Mouse (Mus musculus): ENCODE results near the gene Pdia4. TPM values are rescaled to one million over a fixed set of nuclear protein-coding genes. Genes with fewer than 3 reads are reported as not detected.
"Not testable (repeated sequence)": the region's sequence is repeated elsewhere in the genome, so short reads cannot be mapped to it uniquely, and the experiment has no call there.

Pdia4 gene
- total RNA-seq, 2 experiments from 2014 or later = 54.3 to 166 TPM

DNA sequence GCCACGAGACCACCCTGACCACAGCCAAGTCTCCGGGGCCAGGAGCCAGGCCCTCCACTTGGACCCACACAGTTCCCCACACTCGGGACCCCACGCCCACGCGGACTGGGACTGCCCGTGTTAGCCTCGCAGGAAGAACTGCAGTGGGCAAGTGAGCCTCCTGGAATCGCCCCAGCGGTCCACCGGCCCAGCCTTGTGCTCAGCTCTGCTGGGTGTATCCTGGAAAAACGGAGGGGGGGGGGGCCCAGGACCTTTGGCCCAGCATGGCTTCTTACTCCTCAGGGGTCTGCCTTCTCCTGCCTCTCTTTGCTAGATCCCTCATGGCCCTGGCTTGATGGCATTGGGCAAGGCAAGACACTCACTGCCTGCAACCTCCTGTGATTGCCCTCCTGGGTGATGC, 44.7 kb downstream of the Pdia4 start:
- not testable (repeated sequence) for ATAC-seq (ENCODE audit: poor library complexity, severe bottlenecking)

GRCm38 (mm10) chr6:47767355-47767754, 45.9 kb downstream of the Pdia4 start:
- peak; percentile 80 for ATAC-seq (ENCODE audit: poor library complexity, severe bottlenecking)

DNA sequence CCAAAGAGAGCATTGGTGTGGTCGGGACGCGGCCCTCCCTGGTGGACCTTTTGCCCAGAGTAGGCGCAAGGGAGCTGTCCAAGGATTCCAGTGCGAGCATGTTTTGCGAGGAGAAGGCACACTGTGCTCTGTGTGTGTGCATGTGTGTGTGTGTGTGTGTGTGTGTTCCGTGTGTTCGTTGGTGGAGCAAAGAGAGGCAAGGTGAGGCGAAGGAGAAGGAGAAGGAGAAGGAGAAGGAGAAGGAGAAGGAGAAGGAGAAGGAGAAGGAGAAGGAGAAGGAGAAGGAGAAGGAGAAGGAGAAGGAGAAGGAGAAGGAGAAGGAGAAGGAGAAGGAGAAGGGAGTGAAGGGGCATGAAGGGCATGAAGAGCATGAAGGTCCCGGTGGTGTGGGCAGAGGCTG, 50.5 kb downstream of the Pdia4 start:
- not testable (repeated sequence) for ATAC-seq (ENCODE audit: poor library complexity, severe bottlenecking)

- not testable (repeated sequence) for ATAC-seq (ENCODE audit: poor library complexity, severe bottlenecking)
Observed at GRCm38 (mm10) chr6:47759406-47759805, 53.8 kb downstream of the Pdia4 start.

GRCm38 (mm10) chr6:47757849-47758248, 55.4 kb downstream of the Pdia4 start:
- not testable (repeated sequence) for ATAC-seq (ENCODE audit: poor library complexity, severe bottlenecking)

- ATAC-seq (ENCODE audit: poor library complexity, severe bottlenecking) = peak; percentile 77
Observed at GRCm38 (mm10) chr6:47757429-47757828, 55.8 kb downstream of the Pdia4 start.

DNA sequence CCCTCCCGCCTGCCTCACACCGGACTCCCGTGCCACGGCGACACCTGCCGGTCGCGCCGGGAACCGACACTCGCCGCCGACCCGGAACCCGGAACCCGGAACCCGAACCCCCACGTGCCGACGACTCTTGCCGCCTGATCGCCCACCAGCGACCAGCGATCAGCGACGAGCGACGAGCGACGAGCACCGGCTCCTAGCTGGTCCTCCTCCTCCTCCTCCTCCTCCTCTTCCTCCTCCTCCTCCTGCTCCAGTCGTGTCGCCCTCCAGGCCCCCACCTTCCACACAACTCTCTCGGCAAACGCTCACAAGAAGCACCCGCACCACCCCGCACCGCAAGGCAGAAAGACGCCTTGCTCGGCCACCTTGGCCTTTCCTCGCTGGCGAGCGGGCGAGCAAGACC, 60.1 kb downstream of the Pdia4 start:
- not testable (repeated sequence) for ATAC-seq (ENCODE audit: poor library complexity, severe bottlenecking)

- not testable (repeated sequence) for ATAC-seq (ENCODE audit: poor library complexity, severe bottlenecking)
Observed at GRCm38 (mm10) chr6:47748306-47748705, 64.9 kb downstream of the Pdia4 start.

DNA sequence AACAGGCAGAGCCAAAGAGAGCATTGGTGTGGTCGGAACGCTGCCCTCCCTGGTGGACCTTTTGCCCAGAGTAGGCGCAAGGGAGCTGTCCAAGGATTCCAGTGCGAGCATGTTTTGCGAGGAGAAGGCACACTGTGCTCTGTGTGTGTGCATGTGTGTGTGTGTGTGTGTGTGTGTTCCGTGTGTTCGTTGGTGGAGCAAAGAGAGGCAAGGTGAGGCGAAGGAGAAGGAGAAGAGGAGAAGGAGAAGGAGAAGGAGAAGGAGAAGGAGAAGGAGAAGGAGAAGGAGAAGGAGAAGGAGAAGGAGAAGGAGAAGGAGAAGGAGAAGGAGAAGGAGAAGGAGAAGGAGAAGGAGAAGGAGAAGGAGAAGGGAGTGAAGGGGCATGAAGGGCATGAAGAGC, 65.3 kb downstream of the Pdia4 start:
- ATAC-seq (ENCODE audit: poor library complexity, severe bottlenecking) = not testable (repeated sequence)

Other genes starting within 250 kb of the Pdia4 start
- gene Ezh2, start 218.1 kb downstream of the Pdia4 start, total RNA-seq (2015) = 181 and 207 TPM in 2 replicates
- 125 and 151 TPM in 2 replicates for gene Ezh2, start 218.1 kb downstream of the Pdia4 start, total RNA-seq (2017)
- 0.05 TPM in 1 of 2 replicates, not detected in the other for gene Zfp786, start 17.4 kb upstream of the Pdia4 start, total RNA-seq (2015)
- not detected in 2 replicates for gene Zfp786, start 17.4 kb upstream of the Pdia4 start, total RNA-seq (2017)
- gene Zfp398, start 22.2 kb upstream of the Pdia4 start, total RNA-seq (2015) = 10.1 and 10.4 TPM in 2 replicates
- 10.5 and 15.6 TPM in 2 replicates for gene Zfp398, start 22.2 kb upstream of the Pdia4 start, total RNA-seq (2017)
- gene Zfp282, start 63.8 kb upstream of the Pdia4 start, total RNA-seq (2015) = 4.6 and 5.3 TPM in 2 replicates
- gene Zfp282, start 63.8 kb upstream of the Pdia4 start, total RNA-seq (2017) = 8.4 and 10.7 TPM in 2 replicates
- 7.1 and 8.8 TPM in 2 replicates for gene Zfp212, start 107.0 kb upstream of the Pdia4 start, total RNA-seq (2015)
- 7.2 and 9.1 TPM in 2 replicates for gene Zfp212, start 107.0 kb upstream of the Pdia4 start, total RNA-seq (2017)
- gene Zfp956, start 140.0 kb upstream of the Pdia4 start, total RNA-seq (2015) = 0.69 and 0.80 TPM in 2 replicates
- 2.5 and 2.9 TPM in 2 replicates for gene Zfp956, start 140.0 kb upstream of the Pdia4 start, total RNA-seq (2017)
- gene Zfp777, start 235.5 kb upstream of the Pdia4 start, total RNA-seq (2015) = 5.3 and 5.9 TPM in 2 replicates
- gene Zfp777, start 235.5 kb upstream of the Pdia4 start, total RNA-seq (2017) = 8.9 and 9.7 TPM in 2 replicates

All from megakaryocyte, adult 5-6 weeks (primary cell).